Mouse (Mus musculus): ENCODE measurements around the gene Tuba1a.
A peak's percentile ranks its signal among the peaks of the same experiment; 100 is the strongest.
"Not testable (repeated sequence)": the region's sequence is repeated elsewhere in the genome, so short reads cannot be mapped to it uniquely, and the experiment has no call there.

The Tuba1a gene

GRCm38 (mm10) chr15:98954425-98955253 is 1.1 kb upstream of the Tuba1a start:
- no peak for DNase-seq (ENCODE audit: low spot score)

GRCm38 (mm10) chr15:98952751-98953400 is 627 bp downstream of the Tuba1a start:
- peak; percentile 25 for DNase-seq (ENCODE audit: low spot score)

DNA sequence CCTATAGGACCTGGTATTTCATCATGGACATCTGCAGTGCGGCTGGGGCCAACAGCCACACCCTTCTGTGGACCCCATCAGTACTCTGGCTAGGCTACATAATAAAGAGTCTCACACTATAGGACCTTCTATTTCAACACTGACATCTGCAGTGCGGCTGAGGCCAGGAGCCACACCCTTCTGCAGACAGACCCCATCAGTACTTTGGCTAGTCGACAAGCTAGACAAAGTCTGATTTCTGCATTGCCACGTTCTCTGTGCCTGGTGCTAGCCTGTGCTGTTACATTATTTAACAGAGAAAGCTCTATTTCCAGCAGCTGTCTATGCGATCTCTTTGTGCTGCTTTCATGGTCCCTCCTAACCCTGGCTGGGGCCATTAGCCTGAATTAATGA is 1.4 kb downstream of the Tuba1a start:
- DNase-seq (ENCODE audit: low spot score), result no peak

DNA sequence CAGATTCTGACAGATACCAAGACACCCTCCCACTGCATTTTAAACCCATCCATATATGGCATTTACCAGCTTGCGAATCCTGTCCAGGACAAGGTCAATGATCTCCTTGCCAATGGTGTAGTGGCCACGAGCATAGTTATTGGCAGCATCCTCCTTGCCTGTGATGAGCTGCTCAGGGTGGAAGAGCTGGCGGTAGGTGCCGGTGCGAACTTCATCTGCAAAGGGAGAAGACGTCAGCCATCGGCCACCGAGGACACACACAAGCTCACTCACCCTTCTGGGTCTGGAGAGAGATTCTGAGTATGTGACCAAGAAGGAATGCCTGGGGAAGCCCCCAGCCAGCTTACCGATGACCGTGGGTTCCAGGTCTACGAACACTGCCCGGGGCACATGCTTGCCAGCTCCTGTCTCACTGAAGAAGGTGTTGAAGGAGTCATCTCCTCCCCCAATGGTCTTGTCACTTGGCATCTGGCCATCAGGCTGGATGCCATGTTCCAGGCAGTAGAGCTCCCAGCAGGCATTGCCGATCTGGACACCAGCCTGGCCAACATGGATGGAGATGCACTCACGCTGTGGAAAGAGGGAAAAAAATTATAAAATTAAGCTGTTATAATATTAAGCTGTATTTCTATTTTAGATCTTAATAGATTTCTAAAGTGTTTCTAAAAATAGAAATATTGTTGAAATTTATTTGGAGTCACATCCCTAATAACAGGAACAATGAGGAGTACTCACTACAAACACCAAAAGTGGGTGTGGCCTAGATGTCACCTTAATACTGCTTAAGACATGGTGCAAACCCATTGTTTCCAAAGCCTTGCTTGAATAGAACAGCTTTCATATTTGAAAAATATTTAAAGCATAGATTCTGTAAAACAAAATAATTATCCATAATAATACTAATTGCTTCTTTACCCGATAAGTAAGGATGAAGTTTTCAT is 2.1 kb downstream of the Tuba1a start:
- not testable (repeated sequence) for DNase-seq (ENCODE audit: low spot score)

DNA sequence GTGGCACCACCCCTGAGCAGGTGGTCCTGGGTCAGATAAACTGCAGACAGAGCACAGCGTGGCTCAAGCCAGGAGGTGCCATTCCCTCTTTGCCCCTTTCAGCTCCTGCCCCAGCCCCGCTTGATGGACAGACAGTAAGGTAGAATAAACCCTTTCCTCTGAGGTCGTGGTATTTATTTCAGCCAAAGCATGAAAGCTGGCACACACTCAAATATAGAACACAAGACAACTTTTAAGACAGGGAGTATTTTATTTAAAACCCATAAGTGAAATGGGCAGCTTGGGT is 4.0 kb downstream of the Tuba1a start:
- DNase-seq (ENCODE audit: low spot score), result no peak

- DNase-seq (ENCODE audit: low spot score), result no peak
Observed at GRCm38 (mm10) chr15:98948857-98949606, 4.5 kb downstream of the Tuba1a start.

DNA sequence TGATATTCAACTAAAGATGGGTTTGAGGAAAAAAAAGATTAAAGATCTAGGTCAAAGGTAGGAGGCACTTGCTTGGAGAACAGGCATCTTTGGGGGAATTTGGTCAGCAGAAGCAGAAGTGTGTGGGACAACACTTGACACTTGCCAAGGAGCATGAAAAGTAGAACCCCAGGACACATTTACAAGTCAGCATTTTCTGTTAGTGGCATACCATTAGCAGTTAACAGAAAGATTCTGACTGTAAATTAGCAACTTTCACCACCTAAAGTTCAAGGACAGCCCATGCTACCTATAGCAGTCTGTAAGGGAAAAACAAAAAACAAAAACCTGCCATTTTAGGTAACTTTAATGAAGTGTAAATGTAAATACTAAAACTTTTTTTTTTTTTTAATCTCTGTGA is 5.1 kb downstream of the Tuba1a start:
- no peak for DNase-seq (ENCODE audit: low spot score)

- no peak for DNase-seq (ENCODE audit: low spot score)
Observed at GRCm38 (mm10) chr15:98947884-98948283, 5.6 kb downstream of the Tuba1a start.

- DNase-seq (ENCODE audit: low spot score), result no peak
Observed at GRCm38 (mm10) chr15:98943133-98943532, 10.4 kb downstream of the Tuba1a start.

DNA sequence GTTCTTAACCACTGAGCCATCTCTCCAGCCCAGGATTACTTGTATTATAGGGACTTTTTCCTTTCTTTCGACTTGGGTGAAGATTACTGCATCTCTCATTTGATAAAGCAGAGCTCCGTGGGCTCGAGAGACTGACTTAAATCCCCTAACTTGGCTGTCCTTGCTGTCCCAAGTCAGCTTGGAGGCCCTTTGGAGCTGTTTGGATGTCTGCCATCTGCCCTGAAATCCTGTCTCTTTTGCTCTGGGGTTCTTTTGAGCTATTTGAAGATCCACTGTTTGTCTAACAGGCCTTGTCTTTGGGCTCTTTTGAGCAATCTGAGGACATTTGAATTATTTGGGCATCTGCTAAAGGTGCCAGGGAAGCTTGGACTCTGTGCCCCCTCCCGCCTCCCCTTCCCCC is 11.4 kb downstream of the Tuba1a start:
- DNase-seq (ENCODE audit: low spot score), result no peak

DNA sequence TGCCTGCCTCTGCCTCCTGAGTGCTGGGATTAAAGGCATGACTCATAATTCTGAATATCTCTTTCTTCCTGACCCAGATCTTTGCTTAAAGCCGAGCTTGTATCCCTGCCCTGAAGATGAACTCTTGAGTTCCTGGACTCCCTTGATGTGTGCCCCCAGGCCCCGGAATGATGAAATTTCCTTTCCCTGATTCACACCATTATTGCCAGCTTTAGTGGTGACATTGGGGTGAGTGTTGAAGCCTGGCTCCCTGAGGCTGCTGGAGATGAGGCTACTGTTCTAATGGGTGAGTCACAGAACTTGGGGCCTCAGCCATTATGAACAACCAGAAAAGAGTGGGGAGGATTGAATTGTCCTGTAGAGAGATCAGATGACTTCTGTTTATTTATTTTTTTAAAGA is 12.0 kb downstream of the Tuba1a start:
- DNase-seq (ENCODE audit: low spot score), result no peak

DNA sequence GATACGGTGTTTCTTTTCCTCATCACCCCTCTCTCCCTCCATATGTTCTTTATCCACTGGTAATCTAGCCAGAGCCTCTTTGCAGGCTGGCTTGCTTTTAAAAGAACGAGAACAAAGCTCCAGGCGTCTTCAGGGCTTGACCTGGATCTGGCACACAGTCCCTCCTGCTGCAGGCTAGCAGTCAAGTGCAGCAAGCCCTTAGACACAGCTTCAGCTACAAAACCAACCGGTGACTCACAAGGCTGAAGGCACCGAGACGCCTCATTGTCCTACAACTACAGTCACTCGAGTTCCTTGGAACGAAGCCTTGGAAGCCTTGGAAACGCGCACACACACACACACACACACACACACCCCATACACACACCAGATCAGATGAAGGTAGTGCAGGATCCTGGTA is 12.7 kb downstream of the Tuba1a start:
- DNase-seq (ENCODE audit: low spot score), result no peak

DNA sequence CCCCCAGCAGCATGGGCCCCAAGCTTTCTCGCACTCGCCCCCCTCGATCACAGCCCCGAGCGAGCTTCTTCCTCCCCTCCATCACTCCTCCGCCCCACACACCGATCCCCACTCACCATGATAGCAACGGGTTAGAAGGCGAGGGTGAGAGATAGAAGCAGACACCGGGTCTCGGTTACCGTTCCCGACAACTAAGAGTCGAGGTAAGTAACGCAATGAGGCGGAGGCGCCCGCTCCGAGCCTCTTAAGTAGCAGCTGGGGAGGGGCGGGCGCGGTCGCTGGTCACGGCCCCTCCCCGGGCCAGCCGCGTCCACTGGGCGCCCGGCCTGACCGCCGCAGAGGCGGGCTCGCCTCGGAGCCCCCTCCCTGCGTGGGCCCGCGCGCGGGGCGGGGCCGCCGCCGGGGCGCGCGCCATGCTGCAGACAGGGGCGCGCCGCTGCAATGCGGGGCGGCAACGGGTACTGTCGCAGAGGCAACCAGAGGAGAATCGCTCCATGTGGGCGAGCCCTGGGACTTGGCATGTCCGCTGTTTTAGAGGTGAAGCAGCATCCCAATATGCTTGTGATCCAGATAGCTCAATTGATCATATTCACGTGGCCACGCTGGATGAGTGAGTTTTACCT is 19.2 kb downstream of the Tuba1a start, which contains the start of gene Tuba1b:
Gene Tuba1b, minus strand, starts transcription at position 349 of the 623 bp plus-strand sequence.
- DNase-seq (ENCODE audit: low spot score), result peak; percentile 64

DNA sequence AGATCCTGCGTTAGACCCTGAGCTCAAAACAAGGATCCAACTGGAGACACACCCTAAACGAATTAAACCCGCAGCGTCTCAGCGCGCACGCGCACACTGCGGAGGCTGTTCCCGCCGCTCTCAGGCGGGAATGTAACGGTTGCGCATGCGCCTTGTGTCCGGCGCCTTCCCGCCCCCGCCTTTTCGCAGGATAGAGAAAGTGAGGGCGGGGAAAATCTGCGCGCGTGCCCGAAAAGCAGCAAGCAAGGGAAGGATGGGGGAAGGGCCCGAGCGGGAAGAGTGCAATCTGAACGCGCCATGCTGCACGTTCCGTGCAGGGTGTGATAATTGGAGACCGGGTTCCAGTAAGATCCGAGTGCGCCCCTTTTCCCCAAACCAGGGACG is 19.7 kb downstream of the Tuba1a start:
- DNase-seq (ENCODE audit: low spot score), result peak; percentile 80

DNA sequence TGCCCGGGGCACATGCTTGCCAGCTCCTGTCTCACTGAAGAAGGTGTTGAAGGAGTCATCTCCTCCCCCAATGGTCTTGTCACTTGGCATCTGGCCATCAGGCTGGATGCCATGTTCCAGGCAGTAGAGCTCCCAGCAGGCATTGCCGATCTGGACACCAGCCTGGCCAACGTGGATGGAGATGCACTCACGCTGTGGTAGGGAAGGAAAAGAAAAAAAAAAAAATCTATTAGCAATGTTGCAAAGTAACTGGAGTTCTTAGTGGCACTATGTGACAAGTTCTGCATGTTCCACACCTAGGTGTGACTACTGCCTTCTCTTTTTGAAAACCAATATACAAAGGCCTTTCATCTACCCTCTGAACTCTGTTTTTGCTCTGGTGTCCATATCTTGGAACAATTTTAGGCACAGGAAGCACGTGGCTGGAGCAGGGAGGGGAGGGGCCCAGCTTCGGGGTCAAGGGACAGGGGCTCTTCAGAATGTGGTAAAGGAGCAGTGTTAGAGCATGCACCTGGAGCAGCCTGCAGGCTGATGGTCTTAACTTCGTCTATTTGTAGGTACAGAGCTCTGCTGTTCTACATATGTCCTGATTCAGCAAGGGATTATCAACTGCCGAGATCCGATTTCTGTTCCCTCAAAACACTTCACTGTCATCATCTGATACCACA is 20.4 kb downstream of the Tuba1a start:
- not testable (repeated sequence) for DNase-seq (ENCODE audit: low spot score)

- no peak for DNase-seq (ENCODE audit: low spot score)
Observed at GRCm38 (mm10) chr15:98930998-98931397, 22.5 kb downstream of the Tuba1a start.

DNA sequence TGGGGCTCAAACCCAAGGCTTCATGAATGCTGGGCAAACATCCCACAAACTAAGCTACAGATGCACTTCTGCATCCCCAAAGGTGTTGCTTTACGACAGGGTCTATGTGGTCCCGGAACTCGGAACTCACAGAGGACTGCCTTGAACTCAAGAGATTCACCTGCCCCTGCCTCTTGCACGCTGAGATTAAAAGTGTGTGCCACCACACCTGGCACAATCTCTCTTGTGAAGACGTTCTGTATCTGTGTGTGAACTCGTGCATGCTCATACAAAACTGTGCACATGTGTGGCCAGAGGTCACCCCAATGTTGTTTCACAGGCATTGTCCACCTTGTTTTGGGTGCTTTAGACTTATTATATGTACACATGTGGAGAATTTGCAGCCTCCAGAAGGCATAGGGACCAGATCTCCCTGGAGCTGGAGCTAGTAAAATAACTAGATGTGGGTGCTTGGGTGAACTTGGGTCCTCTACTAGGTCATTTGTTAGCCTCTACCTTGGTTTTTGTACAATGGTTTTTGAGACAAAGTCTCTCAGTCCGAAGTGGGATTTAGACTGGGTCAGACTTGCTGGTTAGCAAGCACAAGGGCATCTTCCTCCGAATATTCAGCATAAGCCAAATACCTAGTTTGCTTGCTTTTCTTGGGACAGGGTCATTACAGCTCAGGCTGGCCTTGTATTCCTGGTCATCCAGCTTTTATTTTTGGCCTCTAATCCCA is 23.3 kb downstream of the Tuba1a start:
- no peak for DNase-seq (ENCODE audit: low spot score)

DNA sequence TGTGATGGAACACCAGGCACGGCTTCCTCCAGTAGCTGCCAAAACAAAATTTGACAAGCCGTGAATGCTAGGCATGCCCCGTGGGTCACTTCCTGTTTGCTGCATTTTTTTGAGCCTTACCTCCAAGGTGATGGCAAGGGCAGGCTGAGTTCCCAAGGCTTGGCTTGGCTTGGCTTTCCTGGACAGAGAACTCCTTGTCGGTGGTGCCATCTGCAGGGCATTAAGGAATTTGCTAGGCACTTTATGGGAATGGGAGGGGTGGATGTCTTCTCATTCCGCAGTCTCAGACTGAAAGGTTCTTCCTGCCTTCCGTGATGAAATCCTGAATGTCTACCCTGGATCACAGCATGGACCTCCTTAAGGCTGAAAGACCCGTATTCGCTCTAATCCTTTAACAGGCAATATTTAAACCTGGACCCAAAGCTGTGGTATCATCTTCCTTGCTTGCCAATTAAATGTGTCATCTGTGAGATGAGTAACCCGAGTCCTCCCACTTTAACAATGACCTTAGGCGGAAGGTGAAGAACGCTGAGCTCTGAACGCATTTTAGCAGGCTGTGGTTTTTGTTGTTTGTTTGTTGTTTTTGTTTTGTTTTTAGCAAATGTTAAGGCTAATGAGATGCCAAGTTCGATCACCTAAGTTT is 24.8 kb downstream of the Tuba1a start:
- DNase-seq (ENCODE audit: low spot score), result no peak

- no peak for DNase-seq (ENCODE audit: low spot score)
Observed at GRCm38 (mm10) chr15:98927566-98927965, 25.9 kb downstream of the Tuba1a start.

DNA sequence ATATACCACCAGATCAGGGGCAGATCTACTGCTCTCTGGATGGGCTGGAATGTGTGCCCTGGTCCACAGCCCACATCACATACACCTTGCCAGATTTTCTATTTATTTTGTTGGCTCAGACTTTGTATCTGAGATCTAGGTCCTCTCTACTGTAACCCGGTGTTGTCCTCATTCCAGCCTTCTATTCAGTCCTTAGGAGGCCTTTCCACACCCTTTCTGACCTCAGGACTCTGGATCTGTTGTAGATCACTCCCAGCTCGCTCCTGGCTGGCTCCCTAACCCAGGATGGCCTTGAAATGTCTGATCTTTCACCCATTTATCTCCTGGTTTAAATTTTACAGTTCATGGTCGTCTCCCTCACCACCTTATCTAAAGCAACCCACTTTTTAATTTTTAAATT is 28.8 kb downstream of the Tuba1a start:
- no peak for DNase-seq (ENCODE audit: low spot score)
